Mouse (Mus musculus) liver, adult 2 months (tissue): Measurements from ENCODE around the gene Ncam1. TPM values are rescaled to one million over a fixed set of nuclear protein-coding genes. Genes with fewer than 3 reads are reported as not detected.

Experiments used
- DNase-seq: peaks from one replicate; pipeline ENCODE4 v3.0.0-alpha.2; 2011; ENCODE audit warnings: low read depth, low spot score; ENCODE audit errors: extremely low read depth
- H3K27ac ChIP-seq: fragments of 200-500 bp; replicated peaks from 2 replicates; pipeline ENCODE4 v1.5.1; 2012; ENCODE audit warnings: low read depth, mild to moderate bottlenecking, control low read depth, inconsistent platforms, low read length; ENCODE audit not compliant: insufficient read depth
- H3K27me3 ChIP-seq: fragments of 200-500 bp; 2 replicates; pipeline ENCODE4 v1.6.1; 2012; ENCODE audit warnings: mild to moderate bottlenecking, moderate library complexity, low read length, inconsistent platforms; ENCODE audit not compliant: control insufficient read depth, insufficient read depth
- H3K36me3 ChIP-seq: fragments of 200-500 bp; 2 replicates; pipeline ENCODE4 v1.6.1; 2012; ENCODE audit warnings: low read length, inconsistent platforms; ENCODE audit not compliant: control insufficient read depth, insufficient read depth
- H3K4me1 ChIP-seq: fragments of 200-500 bp; 2 replicates; pipeline ENCODE4 v1.6.1; 2011; ENCODE audit warnings: low read length; ENCODE audit not compliant: control insufficient read depth, insufficient read depth
- H3K4me3 ChIP-seq: fragments of 200-500 bp; 2 replicates; pipeline ENCODE4 v1.5.1; 2011; ENCODE audit warnings: low read depth, mild to moderate bottlenecking, control low read depth, low read length, moderate library complexity; ENCODE audit not compliant: insufficient read depth
- H3K79me2 ChIP-seq: fragments of 200-500 bp; 2 replicates; pipeline ENCODE4 v1.6.1; 2012; ENCODE audit warnings: inconsistent platforms, mild to moderate bottlenecking, low read length, moderate library complexity; ENCODE audit not compliant: control insufficient read depth, insufficient read depth
- H3K9ac ChIP-seq: fragments of 200-500 bp; 2 replicates; pipeline ENCODE4 v1.6.1; 2012; ENCODE audit warnings: low read depth, mild to moderate bottlenecking, control low read depth, inconsistent platforms, low read length
- CTCF ChIP-seq: fragments of 200-500 bp; IDR thresholded peaks from 2 replicates; pipeline ENCODE4 v1.5.1; 2011; ENCODE audit warnings: low read depth, low read length, control low read depth
- POLR2A ChIP-seq: fragments of 200-500 bp; IDR thresholded peaks from 2 replicates; pipeline ENCODE4 v1.6.1; 2011; ENCODE audit warnings: low read length, control low read depth; ENCODE audit not compliant: insufficient read depth; ENCODE audit errors: extremely low read depth
- WGBS: fragments of 180-500 bp; shearing (Covaris S2); methylation state at CpG from one replicate; pipeline ENCODE4 v1.1.7; 2018; 5-methylcytosine and 5-hydroxymethylcytosine counted together
- polyA plus RNA-seq: library from polyadenylated mRNA; depleted of rRNA; stranded (reverse); fragments of >200 nt; gene quantifications from 2 replicates; pipeline ENCODE4 v1.2.3, GENCODE M21; 2012
- total RNA-seq: library from RNA; depleted of rRNA; stranded (reverse); fragments of >200 nt; gene quantifications from 2 replicates; pipeline ENCODE4 v1.2.3, GENCODE M21; 2014

Gene Ncam1
- total and polyA plus RNA-seq, 2 experiments: 0.07 to 0.18 TPM

DNA sequence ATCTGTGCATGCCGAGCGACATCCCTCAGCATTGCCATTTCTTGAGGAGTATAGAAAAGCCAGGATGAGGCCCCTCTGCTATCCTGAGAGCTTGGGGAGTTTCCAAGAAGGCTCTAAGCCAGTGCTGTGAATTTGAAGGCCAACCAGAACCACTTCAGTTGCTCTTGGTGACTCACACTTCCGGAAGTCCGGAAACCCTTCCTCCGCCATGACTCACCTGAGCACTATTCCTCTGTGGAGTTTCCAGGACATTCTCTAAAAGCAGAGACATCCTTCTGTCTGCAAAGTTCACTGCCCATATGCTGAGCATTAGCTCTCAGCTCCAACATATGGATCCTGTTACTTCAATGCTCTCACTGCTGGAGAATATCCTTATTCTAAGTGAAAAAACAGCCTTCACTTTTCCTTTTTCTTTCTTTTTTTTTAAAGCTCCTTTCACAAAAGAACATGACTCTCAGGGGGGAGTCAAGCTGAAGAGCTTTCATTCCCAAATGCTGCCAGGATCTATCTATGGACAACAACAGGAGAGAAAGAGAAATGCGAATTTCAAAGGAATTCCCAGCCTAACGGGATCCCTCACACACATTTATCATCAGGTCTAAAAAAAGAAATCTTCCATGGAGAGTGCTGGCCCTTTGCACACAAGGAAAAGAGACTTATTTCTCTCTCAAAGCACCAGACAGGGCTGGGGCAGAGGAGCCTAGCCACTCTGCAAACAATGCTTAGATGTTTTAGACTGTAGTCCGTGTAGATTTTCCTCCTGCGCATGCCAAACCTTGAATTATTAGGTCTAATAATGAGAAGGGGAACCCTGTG is 226.8 kb downstream of the Ncam1 start:
- Histone ChIP-seq H3K27me3 (no peaks in the 10 kb centered on the region; the same call in 1 of the 2 replicates), H3K79me2 (no peaks in the 10 kb centered on the region), H3K4me1 (no peaks in the 10 kb centered on the region), H3K4me3 (no peak overlapping the region), H3K27ac (no peak overlapping the region), H3K9ac (no peak overlapping the region), H3K36me3 (no peaks in the 10 kb centered on the region)
- DNase-seq: no peak
- TF ChIP-seq POLR2A (no peak), CTCF (no peak)
- 69% methylated on average over 9 of the region's 9 CpGs for WGBS

DNA sequence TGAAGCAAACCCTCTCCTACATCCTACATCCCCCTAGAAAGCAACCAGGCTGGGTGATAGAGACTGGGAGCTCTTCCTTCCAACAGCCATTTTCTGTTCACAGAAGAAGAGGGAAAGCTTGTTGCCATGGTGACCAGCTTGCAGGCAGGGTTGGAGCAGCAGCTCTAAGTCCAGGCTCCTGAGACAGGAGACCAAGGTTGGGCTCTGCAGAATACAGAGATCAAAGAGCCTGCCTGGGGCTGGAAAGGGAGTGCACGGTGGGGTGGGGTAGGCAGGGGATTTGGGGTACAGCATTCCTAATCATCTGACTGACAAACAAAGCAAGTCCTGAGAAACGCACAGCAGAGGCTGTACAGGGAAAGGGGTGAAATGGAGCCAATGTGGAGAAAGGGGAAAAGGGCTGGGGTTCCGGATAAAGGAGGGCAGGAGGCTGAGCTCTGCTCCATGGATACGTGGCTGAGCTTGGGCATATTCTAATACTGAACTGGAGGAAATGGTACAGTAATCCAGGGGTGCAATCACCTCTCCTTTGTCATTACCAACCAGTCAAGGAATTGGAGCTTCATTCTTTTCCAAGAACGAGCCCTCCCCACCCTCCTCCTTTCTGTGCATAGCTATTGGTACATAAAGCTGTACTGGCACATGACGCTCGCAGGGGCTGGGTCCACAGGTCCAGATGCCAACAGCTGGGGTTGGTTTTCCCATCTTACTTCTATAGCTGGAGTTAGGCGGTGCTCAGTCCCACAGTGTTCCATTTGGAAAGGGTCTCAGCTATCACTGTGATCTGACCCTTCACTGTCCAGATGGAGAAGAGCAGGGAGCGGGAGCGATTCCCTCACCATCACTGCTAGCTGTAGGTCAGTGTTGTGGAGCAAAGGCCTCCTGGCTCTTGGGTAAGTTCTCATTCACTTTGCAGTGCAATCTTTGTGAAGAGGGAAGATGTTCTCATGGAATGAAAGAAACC is 227.7 kb downstream of the Ncam1 start:
- Histone ChIP-seq H3K4me3 (no peak overlapping the region), H3K79me2 (no peaks in the 10 kb centered on the region), H3K27me3 (no peaks in the 10 kb centered on the region; the same call in 1 of the 2 replicates), H3K4me1 (no peaks in the 10 kb centered on the region), H3K27ac (no peak overlapping the region), H3K36me3 (no peaks in the 10 kb centered on the region), H3K9ac (no peak overlapping the region)
- TF ChIP-seq CTCF (no peak), POLR2A (no peak)
- 63% methylated on average over 10 of the region's 10 CpGs for WGBS
- DNase-seq: no peak

DNA sequence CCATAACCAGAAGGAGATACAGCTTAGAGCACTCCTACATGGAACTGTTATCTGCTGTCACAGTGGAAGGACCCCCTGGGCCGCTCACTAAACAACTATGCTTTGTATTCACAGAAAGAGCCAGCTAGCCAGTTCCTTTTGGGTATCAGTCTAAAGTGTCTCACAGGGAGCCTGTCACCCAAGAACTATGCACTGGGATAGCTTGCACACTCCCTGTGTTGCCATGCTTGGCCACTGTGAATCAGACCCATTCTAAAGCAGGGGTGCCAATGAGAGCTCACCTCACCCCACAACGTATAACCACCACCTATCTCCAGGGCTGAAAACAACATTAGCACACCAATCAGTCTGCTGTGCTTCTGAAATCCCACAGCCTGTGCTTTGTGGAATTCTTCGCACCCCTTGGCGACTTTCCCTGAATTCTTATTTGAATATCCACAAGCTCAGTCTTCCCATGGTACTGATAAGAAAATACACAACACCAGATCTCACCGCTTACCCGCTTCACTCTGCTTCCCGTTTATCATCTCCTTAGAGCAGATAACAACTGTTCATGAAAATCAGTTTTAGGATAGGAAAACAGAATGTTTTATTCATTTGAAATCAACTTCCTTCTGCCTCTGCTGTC is 228.6 kb downstream of the Ncam1 start:
- 43% methylated on average over 7 of the region's 7 CpGs for WGBS
- no peak overlapping the region for H3K27ac ChIP-seq
- no peak overlapping the region for H3K9ac ChIP-seq
- H3K4me3 ChIP-seq: no peak overlapping the region
- no peak for DNase-seq
- TF ChIP-seq CTCF (no peak), POLR2A (no peak)
- H3K4me1 ChIP-seq: no peaks in the 10 kb centered on the region
- no peaks in the 10 kb centered on the region; the same call in 1 of the 2 replicates for H3K27me3 ChIP-seq
- no peaks in the 10 kb centered on the region for H3K79me2 ChIP-seq
- no peaks in the 10 kb centered on the region for H3K36me3 ChIP-seq

DNA sequence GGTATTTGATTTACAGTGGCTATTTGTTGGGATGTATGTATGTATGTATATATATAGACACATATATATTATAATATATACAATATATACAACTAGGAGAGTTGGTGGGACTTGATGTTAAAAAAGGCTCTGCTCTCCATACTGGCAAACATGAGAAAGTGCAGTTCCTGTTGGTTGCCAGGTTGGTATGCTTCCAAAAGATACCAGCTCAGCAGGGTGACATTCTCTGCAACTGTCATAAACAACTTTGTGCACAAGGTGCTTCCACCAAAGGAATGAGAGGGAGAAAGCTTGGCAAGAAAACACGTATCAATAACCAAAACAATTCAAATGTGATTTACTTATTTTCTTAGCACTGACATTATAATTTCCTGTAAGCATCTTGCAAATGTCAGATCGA is 232.9 kb downstream of the Ncam1 start:
- Histone ChIP-seq H3K36me3 (no peaks in the 10 kb centered on the region), H3K4me3 (no peak overlapping the region), H3K79me2 (no peaks in the 10 kb centered on the region), H3K4me1 (no peaks in the 10 kb centered on the region), H3K27me3 (peaks cover 3% of the 10 kb centered on the region; the same call in 1 of the 2 replicates), H3K9ac (no peak overlapping the region), H3K27ac (no peak overlapping the region)
- TF ChIP-seq POLR2A (no peak), CTCF (no peak)
- 86% methylated on average over 2 of the region's 2 CpGs for WGBS
- DNase-seq: no peak

DNA sequence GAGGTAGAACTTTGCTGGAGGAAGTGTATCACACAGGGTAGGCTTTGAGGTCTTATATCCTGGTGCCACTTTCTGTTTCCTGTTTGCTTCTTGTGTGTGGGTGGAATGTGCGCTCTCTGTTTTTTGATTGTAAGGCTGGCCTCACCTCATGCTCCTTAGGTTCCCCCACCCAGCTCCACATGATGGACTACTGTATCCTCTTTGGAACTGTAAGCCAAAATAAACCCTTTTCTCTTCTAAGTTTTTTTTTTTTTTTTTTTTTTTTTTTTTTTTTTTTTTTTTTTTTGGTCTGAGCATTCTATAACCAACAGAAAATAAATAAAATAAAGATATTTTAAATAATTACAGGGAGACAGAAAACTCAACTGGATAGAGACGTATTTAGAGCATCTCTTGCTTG is 239.8 kb downstream of the Ncam1 start:
- Histone ChIP-seq H3K4me1 (no peaks in the 10 kb centered on the region), H3K9ac (no peak overlapping the region), H3K36me3 (no peaks in the 10 kb centered on the region), H3K27me3 (peaks cover 3% of the 10 kb centered on the region; the same call in 1 of the 2 replicates), H3K27ac (no peak overlapping the region), H3K79me2 (no peaks in the 10 kb centered on the region), H3K4me3 (no peak overlapping the region)
- TF ChIP-seq POLR2A (no peak), CTCF (no peak)
- DNase-seq: no peak
- WGBS: 76% methylated on average over 2 of the region's 2 CpGs
